Mouse (Mus musculus): ENCODE data around the gene Ltb.
"Not testable (repeated sequence)": the region's sequence is repeated elsewhere in the genome, so short reads cannot be mapped to it uniquely, and the experiment has no call there.

Gene Ltb

DNA sequence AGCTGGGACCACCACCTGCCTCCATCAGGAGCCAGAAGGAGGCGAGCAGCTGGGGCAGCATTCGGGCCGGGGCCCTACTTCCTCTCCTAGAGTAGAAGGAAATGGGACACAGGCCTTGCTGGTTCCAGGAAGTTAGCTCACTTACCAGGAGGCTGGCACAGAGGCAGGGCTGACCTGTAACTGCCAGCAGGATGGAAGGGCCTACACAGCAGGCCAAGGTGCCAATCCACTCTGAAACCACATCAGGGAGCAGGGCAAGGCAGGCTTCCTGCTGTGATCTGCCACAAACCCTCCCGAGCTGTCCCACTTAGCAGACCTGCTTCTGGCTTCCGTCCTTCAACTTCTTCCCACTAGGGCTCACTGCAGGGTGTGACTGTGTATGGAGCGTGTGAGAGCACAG lies 28.1 kb downstream of the Ltb start:
- DNase-seq (ENCODE audit: low read depth, low spot score) = no peak

DNA sequence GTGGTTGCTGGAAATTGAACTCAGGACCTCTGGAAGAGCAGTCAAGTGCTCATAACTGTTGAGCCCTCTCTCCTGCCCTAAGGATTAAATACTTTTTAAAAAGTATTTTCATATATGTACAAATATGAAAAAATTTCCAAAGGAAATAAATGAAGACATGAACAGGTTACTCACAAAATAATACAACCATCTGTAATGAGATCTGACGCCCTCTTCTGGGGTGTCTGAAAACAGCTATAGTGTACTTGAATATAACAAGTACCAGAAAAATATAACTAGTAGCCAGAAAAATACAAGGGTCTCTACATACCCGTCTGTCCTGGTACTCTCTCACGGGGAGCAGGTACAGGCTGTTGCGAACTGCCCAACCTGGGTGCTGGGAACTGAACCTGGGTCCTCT lies 30.4 kb downstream of the Ltb start:
- DNase-seq (ENCODE audit: low read depth, low spot score) = no peak

DNA sequence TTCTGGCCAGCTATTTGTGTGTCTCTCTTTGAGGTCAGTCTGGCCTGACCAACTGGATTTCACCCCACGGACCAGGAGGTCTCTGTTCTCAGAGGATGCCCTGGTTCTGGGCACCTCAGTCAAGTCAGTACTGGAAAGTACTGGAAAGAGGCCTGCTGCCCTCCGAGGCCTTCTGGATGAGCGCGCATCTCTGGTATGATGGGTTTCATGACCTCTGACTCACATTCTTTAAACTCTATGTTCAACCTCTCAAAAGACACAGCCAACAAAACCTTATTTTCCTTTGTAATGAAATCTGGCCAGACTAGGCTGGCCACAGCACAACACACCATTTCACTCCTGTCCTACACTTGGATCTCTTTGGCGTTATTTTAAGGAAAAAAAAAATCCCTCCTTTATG lies 31.2 kb downstream of the Ltb start:
- DNase-seq (ENCODE audit: low read depth, low spot score) = no peak

DNA sequence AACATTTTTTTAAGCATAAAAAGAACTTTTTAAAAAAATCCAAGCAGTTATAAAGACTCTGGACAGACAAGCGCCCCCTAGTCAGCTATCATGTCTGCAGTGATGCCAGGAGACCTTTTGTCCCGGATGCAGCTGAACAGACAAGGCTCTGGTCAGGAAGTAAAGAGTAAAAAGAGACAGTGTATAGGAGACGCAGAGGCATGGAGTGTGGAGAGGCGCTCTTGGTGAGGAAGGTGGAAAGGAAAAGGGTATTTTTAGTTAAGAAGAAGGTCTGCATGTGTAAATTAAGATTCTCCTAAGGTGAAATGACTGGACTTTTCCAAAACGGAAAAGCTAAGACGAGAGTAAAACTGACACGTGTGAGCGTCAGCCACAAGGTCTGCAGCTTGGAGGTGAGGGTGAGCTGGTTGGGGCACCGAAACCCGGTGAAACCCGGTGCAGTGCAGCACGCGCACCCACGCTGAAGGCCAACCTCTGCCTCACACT lies 32.4 kb downstream of the Ltb start:
- DNase-seq (ENCODE audit: low read depth, low spot score) = no peak

DNA sequence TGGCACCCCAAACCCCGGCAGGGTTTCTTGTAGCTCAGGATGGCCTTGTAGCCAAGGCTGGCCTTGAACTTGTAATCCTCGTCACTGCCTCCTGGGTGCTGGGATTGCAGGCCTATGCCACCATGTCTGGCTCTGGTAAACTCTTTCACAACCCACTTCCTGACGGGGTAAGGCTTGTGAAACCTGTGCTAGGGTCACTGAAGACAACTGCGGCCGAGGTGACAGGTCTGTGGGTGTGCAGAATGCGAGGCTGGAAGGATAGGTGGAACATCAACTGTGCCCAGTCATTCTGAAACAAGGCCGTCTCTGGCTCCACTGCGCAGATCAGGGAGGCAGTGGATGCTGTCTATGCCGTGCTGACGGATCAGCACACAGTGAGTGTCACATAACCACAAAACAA lies 36.8 kb downstream of the Ltb start:
- no peak for DNase-seq (ENCODE audit: low read depth, low spot score)

DNA sequence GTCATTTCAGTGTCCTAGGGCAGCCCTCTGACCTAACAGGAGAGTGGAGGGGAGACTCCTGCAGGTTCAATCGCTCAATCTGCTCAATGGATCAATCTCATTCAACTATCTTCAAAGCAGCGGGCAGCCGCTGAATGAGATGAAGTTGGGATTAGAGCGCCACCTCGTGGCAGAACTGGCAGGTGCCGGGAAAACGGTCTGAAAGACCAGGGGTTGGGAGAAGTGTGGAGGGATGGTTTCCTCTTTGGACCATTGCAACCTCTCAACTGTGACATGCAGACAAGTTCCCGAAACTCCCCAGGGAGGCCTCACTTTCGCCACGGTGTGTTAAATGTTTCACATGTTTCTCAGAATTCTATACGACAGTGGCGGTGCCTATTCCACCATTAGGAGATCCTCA lies 37.8 kb downstream of the Ltb start:
- DNase-seq (ENCODE audit: low read depth, low spot score) = peak; percentile 89

DNA sequence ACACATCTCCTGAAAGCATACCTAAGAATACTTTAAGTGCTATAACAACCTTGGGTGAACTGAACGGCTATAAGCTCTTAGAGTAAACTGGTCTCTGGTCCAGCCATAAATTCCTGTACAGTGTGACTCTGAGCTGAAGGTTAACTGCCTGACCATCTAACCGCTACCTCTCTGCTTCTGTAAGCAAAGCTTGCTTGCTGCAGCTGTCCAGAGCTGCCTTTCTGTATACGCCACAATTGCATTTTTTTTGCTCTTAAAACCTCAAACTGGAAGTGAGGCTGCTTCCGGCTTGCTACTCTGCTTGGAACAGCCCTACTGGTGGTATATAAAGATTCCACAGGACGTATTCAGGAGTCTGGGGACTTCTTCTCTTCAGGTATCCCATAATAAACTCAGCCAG lies 38.4 kb downstream of the Ltb start:
- DNase-seq (ENCODE audit: low read depth, low spot score) = no peak

DNA sequence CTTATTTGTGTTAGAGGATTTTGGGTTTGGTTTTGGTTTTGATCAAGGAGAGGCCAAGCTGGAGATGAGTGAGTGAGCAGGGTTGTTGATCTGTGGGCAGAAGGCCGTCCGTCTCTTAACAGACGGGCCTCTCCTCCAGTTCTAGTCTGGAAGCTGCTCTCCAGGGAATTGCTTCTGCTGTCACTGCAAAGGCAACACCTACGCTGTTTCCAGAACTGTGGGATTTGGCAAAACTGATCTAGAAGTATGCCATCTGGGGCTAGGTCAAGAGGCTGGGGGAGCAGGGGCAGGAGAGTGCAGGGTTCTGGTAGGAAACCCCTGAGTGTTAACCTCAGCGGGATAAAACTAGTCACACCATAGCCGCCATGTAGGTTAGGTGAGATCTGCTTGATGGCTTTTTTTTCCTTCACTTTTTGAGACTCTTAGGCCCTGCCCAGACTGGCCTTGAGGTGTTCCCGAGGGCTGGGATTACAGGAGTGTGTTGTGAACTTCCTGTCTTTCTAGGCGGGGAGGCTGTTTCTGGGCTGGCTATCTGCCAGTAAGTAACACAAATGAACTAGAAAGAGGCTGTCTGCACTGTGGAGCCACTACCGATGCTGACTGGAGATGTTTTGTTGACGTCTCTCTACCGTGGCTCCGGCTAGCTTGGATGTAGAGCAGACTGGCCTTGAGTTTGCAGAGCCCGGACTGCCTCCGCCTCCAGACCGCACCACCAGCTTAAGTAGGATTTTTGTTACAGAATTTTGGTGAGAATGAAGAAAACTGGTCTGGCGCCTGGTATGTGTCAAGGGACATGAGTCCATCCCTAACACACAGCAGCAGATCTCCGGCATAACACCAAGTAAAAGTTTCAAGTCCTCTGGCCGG lies 39.1 kb downstream of the Ltb start, which contains the start of gene Atp6v1g2:
Atp6v1g2 (plus strand) TSS at position 547 of the 867 bp plus-strand sequence.
- no peak for DNase-seq (ENCODE audit: low read depth, low spot score)

DNA sequence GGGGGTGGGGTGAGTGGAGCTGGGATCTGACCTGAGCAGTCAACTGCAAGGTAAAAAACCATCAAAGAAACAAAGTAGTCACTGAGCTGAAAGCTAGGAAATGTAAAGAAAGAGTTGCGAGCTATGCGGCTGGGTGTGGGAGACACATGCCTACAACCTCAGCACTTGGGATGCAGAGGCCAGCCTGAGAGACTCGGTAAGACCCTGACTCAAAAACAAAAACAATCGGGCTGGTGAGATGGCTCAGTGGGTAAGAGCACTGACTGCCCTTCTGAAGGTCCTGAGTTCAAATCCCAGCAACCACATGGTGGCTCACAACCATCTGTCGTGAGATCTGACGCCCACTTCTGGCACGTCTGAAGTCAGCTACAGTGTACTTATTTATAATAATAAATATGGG lies 39.9 kb downstream of the Ltb start:
- DNase-seq (ENCODE audit: low read depth, low spot score) = not testable (repeated sequence)

DNA sequence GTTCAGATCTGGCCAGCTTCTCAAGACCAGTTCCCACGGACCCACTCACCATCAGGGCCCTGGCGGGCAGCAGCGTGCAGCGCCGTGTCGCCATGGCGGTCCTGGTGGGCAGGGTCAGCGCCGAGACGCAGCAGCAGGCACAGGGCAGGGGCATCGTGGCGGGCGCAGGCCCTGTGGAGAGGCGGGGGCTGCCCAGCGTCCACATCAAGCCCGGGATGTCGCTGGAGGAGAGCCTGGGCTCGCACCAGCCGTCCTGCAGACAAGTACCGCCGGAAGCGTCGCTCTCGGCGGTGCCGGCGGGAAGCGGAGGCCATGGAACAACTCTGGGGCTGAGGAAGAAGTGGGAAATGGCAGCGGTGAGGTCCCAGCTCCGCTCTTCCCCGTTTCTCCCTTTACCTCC lies 40.7 kb downstream of the Ltb start:
- DNase-seq (ENCODE audit: low read depth, low spot score) = peak; percentile 52

DNA sequence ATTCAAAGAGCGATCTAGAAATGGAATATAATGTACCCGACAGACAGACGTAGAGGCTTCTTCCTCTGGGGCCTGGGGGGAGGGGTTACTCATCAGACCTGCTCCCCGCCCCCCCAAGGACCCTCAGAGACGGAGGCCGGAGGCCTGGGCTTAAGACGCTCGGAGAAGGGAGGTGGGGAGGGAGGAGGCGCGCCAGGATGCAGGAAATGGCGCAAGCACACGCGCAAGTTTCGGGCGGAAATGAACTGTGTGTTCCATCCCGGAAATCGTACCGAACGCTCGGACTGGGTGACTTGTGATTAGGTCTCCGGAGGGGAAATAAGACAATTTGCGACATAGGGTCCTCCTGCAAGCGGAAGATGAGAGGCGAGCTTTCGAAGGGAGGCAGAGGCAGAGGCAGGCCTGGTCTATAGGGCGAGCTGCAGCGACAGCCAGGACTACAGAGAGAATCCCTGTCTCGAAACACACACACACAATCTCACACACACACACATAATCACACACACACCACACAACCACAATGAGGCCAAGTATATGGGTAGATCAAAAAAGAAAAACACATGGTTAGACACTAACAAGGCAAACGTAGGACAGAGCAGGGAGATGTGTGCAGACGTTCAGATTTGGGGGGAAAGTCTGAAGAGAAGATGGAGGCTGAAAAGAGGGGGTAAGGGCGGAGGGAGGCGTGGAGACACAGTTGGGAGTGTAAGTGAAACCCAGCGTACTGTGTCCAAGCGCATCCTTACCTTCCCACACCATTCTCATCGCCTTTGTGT lies 41.6 kb downstream of the Ltb start, which contains the start of gene Nfkbil1:
Nfkbil1 (minus strand) TSS at position 179 of the 776 bp plus-strand sequence.
- DNase-seq (ENCODE audit: low read depth, low spot score) = peak; percentile 94

DNA sequence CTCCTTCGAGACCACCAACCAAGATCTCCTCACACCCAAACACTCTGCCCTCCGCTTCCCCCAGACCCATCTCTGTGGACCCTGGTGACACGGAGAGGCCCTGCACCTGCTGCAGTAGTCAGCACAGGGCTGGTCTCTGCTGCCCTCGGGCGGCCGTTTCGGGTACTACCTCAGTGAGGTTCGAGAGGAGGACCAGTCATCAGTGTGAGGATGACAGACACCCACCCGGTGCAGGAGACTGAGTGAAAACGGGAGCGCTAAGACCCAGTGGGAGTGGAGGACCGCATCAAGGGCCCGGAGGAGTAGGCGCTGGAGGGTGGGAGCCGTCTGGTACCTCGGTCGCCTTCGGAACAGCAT lies 42.1 kb downstream of the Ltb start:
- peak; percentile 95 for DNase-seq (ENCODE audit: low read depth, low spot score)

DNA sequence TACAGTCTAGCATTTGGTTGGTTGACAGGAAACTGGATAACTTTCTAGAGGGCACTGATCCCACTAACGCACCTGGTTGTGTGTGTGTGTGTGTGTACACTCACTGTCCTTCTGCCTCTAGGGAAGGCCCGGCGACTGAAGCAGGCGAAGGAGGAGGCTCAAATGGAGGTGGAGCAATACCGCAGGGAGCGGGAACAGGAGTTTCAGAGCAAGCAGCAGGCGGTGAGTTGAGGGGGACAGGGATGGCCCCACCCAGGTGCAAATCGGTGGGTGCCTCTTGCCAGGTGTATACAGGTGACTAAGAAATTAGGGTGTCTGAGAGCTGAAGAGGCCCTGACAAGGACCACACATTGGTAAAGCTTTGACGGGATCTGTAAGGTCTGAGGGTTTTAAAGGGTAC lies 42.8 kb downstream of the Ltb start:
- no peak for DNase-seq (ENCODE audit: low read depth, low spot score)

DNA sequence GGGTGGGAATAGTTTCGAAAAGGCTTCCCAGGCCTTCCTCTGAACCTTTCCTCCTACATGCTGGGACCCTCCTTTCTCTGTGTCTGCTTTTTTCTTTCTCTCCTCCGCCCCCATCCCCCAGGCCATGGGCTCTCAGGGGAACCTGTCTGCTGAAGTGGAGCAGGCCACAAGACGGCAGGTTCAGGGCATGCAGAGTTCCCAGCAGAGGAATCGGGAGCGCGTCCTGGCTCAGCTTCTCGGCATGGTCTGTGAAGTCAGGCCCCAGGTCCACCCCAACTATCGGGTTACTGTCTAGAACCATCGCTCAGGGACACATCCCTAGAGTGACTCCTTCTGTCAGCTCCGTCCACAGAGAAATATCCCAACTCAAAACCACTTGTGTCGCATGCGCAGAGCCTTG lies 43.3 kb downstream of the Ltb start:
- DNase-seq (ENCODE audit: low read depth, low spot score) = no peak

DNA sequence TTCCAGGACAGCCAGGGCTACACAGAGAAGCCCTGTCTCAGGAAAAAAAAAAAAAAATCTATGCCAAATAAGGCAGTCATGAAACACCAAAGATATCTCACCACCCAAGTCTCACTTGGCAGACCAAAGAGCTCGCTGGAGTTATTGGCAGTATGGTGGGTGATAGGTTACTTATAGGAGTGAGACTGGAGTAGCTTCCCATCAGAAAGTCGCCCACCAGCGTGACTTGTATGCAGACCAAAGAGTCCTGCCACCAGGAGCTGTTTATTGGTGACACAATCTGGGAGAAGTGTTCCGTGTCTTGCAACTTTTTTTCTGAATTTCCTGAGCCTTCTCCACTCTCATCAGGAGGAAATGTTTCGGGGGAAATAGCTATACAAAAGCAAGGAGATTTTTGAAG lies 45.5 kb downstream of the Ltb start:
- no peak for DNase-seq (ENCODE audit: low read depth, low spot score)

DNA sequence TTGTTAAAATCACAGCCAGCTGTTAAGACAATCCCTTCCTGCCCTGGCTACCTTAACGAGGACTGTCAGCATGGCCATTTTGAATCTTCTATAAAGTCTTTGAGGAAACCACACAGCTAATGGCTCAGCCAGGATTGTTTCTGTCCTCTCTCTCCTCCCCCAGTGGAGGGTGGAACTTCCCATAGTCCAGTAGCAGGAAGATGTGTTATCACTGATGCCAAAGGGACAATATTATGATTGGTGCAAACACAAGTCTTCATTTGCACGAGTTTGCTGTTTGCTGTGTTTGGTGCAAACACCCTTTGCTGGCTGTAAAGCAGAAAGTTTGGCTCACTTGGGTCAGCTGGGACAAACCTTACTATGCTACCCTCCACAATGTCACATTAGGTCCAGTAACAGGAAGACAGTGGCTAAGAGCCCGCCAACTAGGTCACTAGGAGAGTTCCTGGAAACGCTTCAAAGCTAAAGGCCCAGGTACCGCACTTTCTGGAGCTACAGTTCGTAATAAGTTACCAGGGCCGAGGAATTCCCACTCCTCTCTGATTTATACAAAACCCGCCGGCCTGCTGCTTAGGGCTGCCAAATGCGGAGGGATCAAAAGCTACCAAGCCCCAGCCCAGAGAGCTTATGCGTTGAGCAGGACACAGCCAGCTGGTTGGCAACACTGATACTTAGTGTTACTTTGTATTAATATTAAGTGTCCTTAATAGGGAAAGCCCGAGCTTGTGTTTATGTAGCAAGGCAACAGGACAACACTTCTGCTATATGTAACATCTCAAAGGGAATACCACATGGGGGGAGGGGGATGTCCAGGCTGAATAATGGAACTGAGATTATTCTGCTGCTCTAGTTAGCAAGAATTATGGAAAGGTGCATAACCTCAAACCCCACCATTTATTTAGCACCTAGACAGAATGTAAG lies 46.4 kb downstream of the Ltb start:
- no peak for DNase-seq (ENCODE audit: low read depth, low spot score)

DNA sequence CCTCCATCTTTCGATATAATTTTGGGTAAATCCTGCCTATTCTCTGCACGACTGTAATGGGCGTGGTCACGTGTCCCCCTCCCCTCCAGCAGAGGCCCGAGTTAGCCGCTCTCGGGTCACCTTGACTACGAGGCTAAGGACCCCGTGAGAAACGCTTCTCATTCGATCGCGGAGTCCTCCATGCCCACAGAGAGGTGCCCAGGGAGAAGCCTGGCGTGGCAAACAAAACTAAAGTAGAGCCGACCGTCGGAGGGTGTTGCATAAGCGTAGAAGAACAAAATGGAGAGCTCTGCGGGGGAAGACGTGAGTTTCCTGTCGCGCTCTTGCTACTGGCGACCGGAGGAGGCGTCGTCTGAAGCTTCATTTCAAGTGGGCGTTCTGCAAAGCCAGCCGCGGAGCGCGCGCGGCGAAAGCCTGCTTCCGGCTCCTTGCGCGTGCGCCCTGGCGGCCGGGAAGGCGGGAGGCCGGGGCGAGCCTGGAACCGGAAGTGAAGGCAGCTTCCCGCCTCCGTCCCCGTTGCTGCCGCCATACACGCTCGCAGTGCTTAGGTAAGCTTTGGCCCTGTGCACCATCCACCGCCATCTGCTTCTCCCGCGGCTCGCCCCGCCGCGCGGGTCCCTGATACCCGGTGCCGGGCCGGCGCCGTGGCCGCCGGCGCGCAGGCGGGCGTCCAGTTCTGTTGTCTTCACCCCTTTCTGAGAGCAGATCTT lies 47.2 kb downstream of the Ltb start, which contains the start of gene Ddx39b:
Ddx39b (plus strand) TSS at position 442 of the 710 bp plus-strand sequence.
- DNase-seq (ENCODE audit: low read depth, low spot score) = peak; percentile 96

DNA sequence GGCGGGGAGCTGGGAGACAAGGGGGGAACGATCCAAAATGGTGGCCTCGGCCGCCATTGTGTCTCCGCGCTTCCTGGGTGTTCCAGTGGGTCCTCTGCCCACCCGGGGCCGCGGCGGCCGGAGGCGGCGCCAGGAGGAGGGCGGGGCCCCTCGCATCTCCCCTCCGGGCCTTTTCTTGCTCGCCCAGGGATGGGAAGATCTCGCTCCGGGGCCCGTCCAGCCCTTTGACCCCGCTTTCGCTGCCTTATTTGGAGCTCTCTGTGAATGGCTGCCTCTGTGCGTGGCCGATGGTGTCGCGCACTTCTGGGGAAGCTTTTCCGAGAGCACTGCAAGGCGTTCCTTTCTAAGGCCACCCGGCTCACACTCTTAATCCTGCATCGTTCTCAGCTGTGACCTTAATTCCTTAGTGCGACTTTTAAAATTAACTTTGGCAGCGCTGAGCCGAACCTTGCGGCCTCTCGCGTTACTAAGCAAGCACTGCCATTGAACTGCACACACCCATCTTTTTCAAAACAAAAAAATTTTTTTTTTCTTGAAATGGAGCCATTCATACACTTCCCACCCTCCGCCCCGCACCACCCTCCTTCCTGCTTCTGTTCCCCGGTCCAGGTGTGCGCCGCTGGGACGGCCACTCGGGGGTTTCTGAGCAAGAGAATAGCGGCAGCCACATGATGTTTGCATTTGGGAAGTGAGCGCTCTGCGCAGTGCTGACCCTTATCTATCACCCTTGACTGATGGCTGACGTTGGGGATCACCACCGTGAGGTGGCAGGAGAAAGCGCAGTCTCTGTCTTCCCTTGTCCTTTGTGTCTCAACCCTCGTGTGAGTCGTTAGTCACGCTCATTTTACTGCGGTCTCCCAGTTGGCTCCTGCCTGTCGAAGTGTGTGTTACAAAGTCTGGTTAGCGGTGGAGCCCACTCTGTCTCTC lies 48.0 kb downstream of the Ltb start:
- DNase-seq (ENCODE audit: low read depth, low spot score) = peak; percentile 89

DNA sequence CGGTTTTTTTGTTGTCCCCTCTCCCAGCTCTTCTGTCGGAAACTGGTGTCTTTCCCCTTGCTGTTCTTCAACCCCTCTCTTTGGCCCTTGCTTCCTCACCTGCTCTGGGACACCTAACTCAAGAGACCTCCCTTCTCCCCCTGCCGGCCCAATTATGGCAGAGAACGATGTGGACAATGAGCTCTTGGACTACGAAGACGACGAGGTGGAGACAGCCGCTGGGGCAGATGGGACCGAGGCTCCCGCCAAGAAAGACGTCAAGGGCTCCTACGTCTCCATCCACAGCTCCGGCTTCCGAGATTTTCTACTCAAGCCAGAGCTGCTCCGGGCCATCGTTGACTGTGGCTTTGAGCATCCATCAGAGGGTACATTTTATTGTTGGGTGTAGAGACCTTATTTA lies 48.8 kb downstream of the Ltb start:
- DNase-seq (ENCODE audit: low read depth, low spot score) = no peak

DNA sequence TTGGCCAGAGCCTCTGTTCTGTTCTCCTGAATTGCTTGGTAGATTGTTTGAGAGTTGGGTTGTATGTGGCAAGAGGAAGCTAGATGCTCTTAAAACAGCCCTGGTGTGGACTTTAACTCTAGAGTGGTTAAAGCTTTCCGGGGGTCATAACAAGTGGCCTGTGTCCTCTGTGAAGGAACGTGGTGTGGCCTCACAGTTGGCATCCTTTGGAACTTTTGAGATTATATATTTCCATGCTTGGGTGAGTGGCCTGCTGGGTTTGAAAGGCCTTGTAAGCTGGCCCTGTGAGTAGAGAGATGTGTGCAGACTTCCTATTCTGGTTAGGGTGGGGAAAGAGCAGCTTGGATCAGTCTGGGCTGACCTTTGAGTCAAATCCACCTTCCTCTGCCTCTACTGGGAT lies 50.8 kb downstream of the Ltb start:
- no peak for DNase-seq (ENCODE audit: low read depth, low spot score)

Measured in mesoderm, embryonic 11.5 days (tissue).